ENCODE assay signal across 9 mouse cellular contexts in genomic region chr12:107757996-107758791, GRCm38 (mm10).
DNase-seq lines count a peak whose midpoint lies in the region; ATAC-seq lines count a peak whose summit lies in the region.
"Had no signal": no experiment of that assay in that cellular context is flagged by ENCODE, and none has a peak within 500 bp of the region (broad histone marks: within the 10 kb centered on the region; RNA-seq: fewer than 3 reads in every experiment).

No protein-coding gene starts in this region.

- no peak overlapping the region for H3K4me2 ChIP-seq in neural tube, embryonic 15.5 days
- H3K4me2 ChIP-seq in forebrain, embryonic 12.5 days = no peak overlapping the region

- H3K4me1 ChIP-seq in neural tube, embryonic 15.5 days = 0 out of 2 replicates have a peak, but pooled peaks cover 3% of the 10 kb centered on the region
- peaks cover 35% of the 10 kb centered on the region for H3K4me1 ChIP-seq in forebrain, embryonic 12.5 days
- H3K4me1 ChIP-seq in midbrain, embryonic 10.5 days = peaks cover 47% of the 10 kb centered on the region

- H3K27ac ChIP-seq in neural tube, embryonic 15.5 days (replicated peaks) = no peak overlapping the region
- peak overlapping the region; percentile 53 for H3K27ac ChIP-seq in forebrain, embryonic 12.5 days
- H3K27ac ChIP-seq in midbrain, embryonic 10.5 days (replicated peaks) = peak overlapping the region; percentile 50

- ATAC-seq in neural tube, embryonic 15.5 days (ENCODE audit: low FRiP score) = no peak
- peak; percentile 79 for ATAC-seq in forebrain, embryonic 12.5 days (ENCODE audit: low FRiP score)

- DNase-seq in neural tube, embryonic 10.5 days (ENCODE audit: extremely low spot score, low spot score) = peak; percentile 53
- DNase-seq in midbrain, embryonic 10.5 days (ENCODE audit: low spot score) = peak; percentile 45
- peak; percentile 75 for DNase-seq in thymus, postnatal 4 days
- DNase-seq in urinary bladder, postnatal 36 days (ENCODE audit: low spot score in 2 of 2) = no peak
- DNase-seq in right cerebral cortex, postnatal 4 days = no peak
- no peak for DNase-seq in gastrocnemius, adult 18-20 months (ENCODE audit: low spot score)
- DNase-seq: right cerebral cortex, postnatal 25 days had no signal

- no peak overlapping the region for H3K4me3 ChIP-seq in neural tube, embryonic 15.5 days (replicated peaks)
- no peak overlapping the region for H3K4me3 ChIP-seq in forebrain, embryonic 12.5 days (replicated peaks)
- peak overlapping the region; percentile 7; the same call in 1 of the 2 replicates for H3K4me3 ChIP-seq in midbrain, embryonic 10.5 days

- no peaks in the 10 kb centered on the region for H3K27me3 ChIP-seq in neural tube, embryonic 15.5 days (replicated peaks)
- H3K27me3 ChIP-seq in forebrain, embryonic 12.5 days = peaks cover 5% of the 10 kb centered on the region; the same call in 1 of the 2 replicates
- peaks cover 5% of the 10 kb centered on the region for H3K27me3 ChIP-seq in midbrain, embryonic 10.5 days (ENCODE audit: low read depth, poor library complexity, severe bottlenecking)

- 18% methylated on average over 13 of the region's 16 CpGs for WGBS in neural tube, embryonic 15.5 days
- 14% methylated on average over 15 of the region's 16 CpGs for WGBS in forebrain, embryonic 12.5 days
- 15% methylated on average over 16 of the region's 16 CpGs for WGBS in midbrain, embryonic 10.5 days

- no peaks in the 10 kb centered on the region for H3K9me3 ChIP-seq in neural tube, embryonic 15.5 days (replicated peaks)
- H3K9me3 ChIP-seq in forebrain, embryonic 12.5 days = no peaks in the 10 kb centered on the region
- no peaks in the 10 kb centered on the region for H3K9me3 ChIP-seq in midbrain, embryonic 10.5 days (replicated peaks)

- no peak overlapping the region for H3K9ac ChIP-seq in neural tube, embryonic 15.5 days (replicated peaks)
- no peak overlapping the region for H3K9ac ChIP-seq in forebrain, embryonic 12.5 days

- no peaks in the 10 kb centered on the region for H3K36me3 ChIP-seq in neural tube, embryonic 15.5 days
- H3K36me3 ChIP-seq in forebrain, embryonic 12.5 days (replicated peaks) = no peaks in the 10 kb centered on the region
- no peaks in the 10 kb centered on the region for H3K36me3 ChIP-seq in midbrain, embryonic 10.5 days

Comparison
In these comparisons a context has a peak if more than half of its experiments do, and no peak if none do; other contexts are left out.
1. DNase-seq: peak in neural tube, embryonic 10.5 days (single experiment), midbrain, embryonic 10.5 days (single experiment) and thymus, postnatal 4 days (single experiment); none in urinary bladder, postnatal 36 days (0 of 2), right cerebral cortex, postnatal 4 days (single experiment) and gastrocnemius, adult 18-20 months (single experiment).